Mouse (Mus musculus): ENCODE measurements around the gene Smoc2.

The Smoc2 gene

GRCm38 (mm10) chr17:14279177-14279965, at the start of gene Smoc2:
Gene Smoc2, plus strand, starts transcription at chr17:14279506.
- DNase-seq (ENCODE audit: low read depth in 2 of 2, low spot score in 2 of 2), result no peak

- DNase-seq (ENCODE audit: low read depth in 2 of 2, low spot score in 2 of 2), result no peak
Observed at GRCm38 (mm10) chr17:14230698-14231430, 48.4 kb upstream of the Smoc2 start.

GRCm38 (mm10) chr17:14232629-14233028, 46.7 kb upstream of the Smoc2 start:
- DNase-seq (ENCODE audit: low read depth in 2 of 2, low spot score in 2 of 2), result no peak

- no peak for DNase-seq (ENCODE audit: low read depth in 2 of 2, low spot score in 2 of 2)
Observed at GRCm38 (mm10) chr17:14233658-14234057, 45.6 kb upstream of the Smoc2 start.

- DNase-seq (ENCODE audit: low read depth in 2 of 2, low spot score in 2 of 2), result no peak
Observed at GRCm38 (mm10) chr17:14234774-14235389, 44.4 kb upstream of the Smoc2 start.

- DNase-seq (ENCODE audit: low read depth in 2 of 2, low spot score in 2 of 2), result no peak
Observed at GRCm38 (mm10) chr17:14237134-14237533, 42.2 kb upstream of the Smoc2 start.

- DNase-seq (ENCODE audit: low read depth in 2 of 2, low spot score in 2 of 2), result no peak
Observed at GRCm38 (mm10) chr17:14239960-14240359, 39.3 kb upstream of the Smoc2 start.

GRCm38 (mm10) chr17:14242634-14243033, 36.7 kb upstream of the Smoc2 start:
- no peak for DNase-seq (ENCODE audit: low read depth in 2 of 2, low spot score in 2 of 2)

GRCm38 (mm10) chr17:14244195-14244965, 34.9 kb upstream of the Smoc2 start:
- DNase-seq (ENCODE audit: low read depth in 2 of 2, low spot score in 2 of 2), result no peak

GRCm38 (mm10) chr17:14246266-14246665, 33.0 kb upstream of the Smoc2 start:
- no peak for DNase-seq (ENCODE audit: low read depth in 2 of 2, low spot score in 2 of 2)

GRCm38 (mm10) chr17:14247931-14248330, 31.4 kb upstream of the Smoc2 start:
- no peak for DNase-seq (ENCODE audit: low read depth in 2 of 2, low spot score in 2 of 2)

- no peak for DNase-seq (ENCODE audit: low read depth in 2 of 2, low spot score in 2 of 2)
Observed at GRCm38 (mm10) chr17:14249595-14249994, 29.7 kb upstream of the Smoc2 start.

GRCm38 (mm10) chr17:14250401-14250800, 28.9 kb upstream of the Smoc2 start:
- DNase-seq (ENCODE audit: low read depth in 2 of 2, low spot score in 2 of 2), result no peak

GRCm38 (mm10) chr17:14252456-14252855, 26.9 kb upstream of the Smoc2 start:
- no peak for DNase-seq (ENCODE audit: low read depth in 2 of 2, low spot score in 2 of 2)

- DNase-seq (ENCODE audit: low read depth in 2 of 2, low spot score in 2 of 2), result no peak
Observed at GRCm38 (mm10) chr17:14254616-14255015, 24.7 kb upstream of the Smoc2 start.

GRCm38 (mm10) chr17:14257799-14258520, 21.3 kb upstream of the Smoc2 start:
- no peak for DNase-seq (ENCODE audit: low read depth in 2 of 2, low spot score in 2 of 2)

- no peak for DNase-seq (ENCODE audit: low read depth in 2 of 2, low spot score in 2 of 2)
Observed at GRCm38 (mm10) chr17:14258906-14259305, 20.4 kb upstream of the Smoc2 start.

GRCm38 (mm10) chr17:14260966-14261365, 18.3 kb upstream of the Smoc2 start:
- no peak for DNase-seq (ENCODE audit: low read depth in 2 of 2, low spot score in 2 of 2)

- no peak for DNase-seq (ENCODE audit: low read depth in 2 of 2, low spot score in 2 of 2)
Observed at GRCm38 (mm10) chr17:14262217-14262616, 17.1 kb upstream of the Smoc2 start.

- no peak for DNase-seq (ENCODE audit: low read depth in 2 of 2, low spot score in 2 of 2)
Observed at GRCm38 (mm10) chr17:14268001-14268400, 11.3 kb upstream of the Smoc2 start.

GRCm38 (mm10) chr17:14273386-14273785, 5.9 kb upstream of the Smoc2 start:
- no peak for DNase-seq (ENCODE audit: low read depth in 2 of 2, low spot score in 2 of 2)
